ENCODE assay signal across 8 mouse cellular contexts in the genomic region with DNA sequence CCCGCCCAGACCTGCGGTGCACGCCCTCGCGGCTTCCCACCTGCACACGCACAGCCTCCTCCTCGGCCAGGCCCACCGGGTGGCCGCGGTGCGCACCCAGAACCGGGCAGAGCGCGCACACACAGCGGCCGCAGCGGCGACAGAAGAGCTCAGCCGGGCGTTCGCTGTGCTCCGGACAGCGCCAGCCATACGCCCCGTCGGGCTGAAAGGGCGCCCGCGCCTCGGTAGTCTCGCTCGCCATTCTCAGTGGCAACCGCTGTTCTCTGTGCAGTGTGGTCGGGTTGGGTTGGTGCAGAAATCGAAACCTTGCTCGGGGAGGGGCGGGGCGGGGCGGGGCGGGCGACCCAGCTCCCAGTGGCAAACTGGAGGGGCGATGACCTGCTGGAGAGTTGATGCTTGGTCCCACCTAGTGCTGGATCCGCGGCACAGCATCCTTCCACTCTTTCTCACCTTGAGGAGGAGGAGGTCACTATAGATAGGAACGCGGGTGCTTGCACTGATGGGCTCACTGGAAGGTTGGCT. TPM values are rescaled to one million over a fixed set of nuclear protein-coding genes. Genes with fewer than 3 reads are reported as not detected.
DNase-seq lines count a peak whose midpoint lies in the region; ATAC-seq and TF ChIP-seq lines count a peak whose summit lies in the region.

A gene (minus strand): TSS at position 302 of the 522 bp plus-strand sequence.

- H3K4me3 ChIP-seq in G1E (ENCODE audit: low read depth, low read length), result peak within 1 kb of the TSS; percentile 87
- H3K4me3 ChIP-seq in embryonic facial prominence, embryonic 14.5 days (ENCODE audit: low read depth, low read length), result peak within 1 kb of the TSS; percentile 52
- peak within 1 kb of the TSS; percentile 49 for H3K4me3 ChIP-seq in limb, embryonic 14.5 days (replicated peaks; ENCODE audit: low read length)
- H3K4me3 ChIP-seq in midbrain, embryonic 14.5 days (replicated peaks; ENCODE audit: low read depth, low read length), result peak within 1 kb of the TSS; percentile 36

- H3K4me1 ChIP-seq in G1E (ENCODE audit: insufficient read depth, low read depth, low read length), result peaks cover 62% of the 10 kb centered on the region
- peaks cover 9% of the 10 kb centered on the region; the same call in 1 of the 2 replicates for H3K4me1 ChIP-seq in embryonic facial prominence, embryonic 14.5 days (ENCODE audit: control insufficient read depth, insufficient read depth, low read length)
- peaks cover 8% of the 10 kb centered on the region; the same call in 1 of the 2 replicates for H3K4me1 ChIP-seq in limb, embryonic 14.5 days (ENCODE audit: control insufficient read depth, insufficient read depth, low read length)
- H3K4me1 ChIP-seq in midbrain, embryonic 14.5 days (ENCODE audit: control insufficient read depth, insufficient read depth, low read length), result 0 out of 2 replicates have a peak, but pooled peaks cover 2% of the 10 kb centered on the region

- ATAC-seq in G1E (ENCODE audit: extremely low read depth, insufficient number of reproducible peaks, low FRiP score, poor library complexity, severe bottlenecking), result peak; percentile 66; the same call in 1 of the 2 replicates
- ATAC-seq in embryonic facial prominence, embryonic 14.5 days (ENCODE audit: low read depth), result peak; percentile 61
- ATAC-seq in limb, embryonic 14.5 days (ENCODE audit: low FRiP score, low read depth), result peak; percentile 30; the same call in 1 of the 2 replicates
- ATAC-seq in midbrain, embryonic 14.5 days (ENCODE audit: low FRiP score, low TSS enrichment), result peak; percentile 37; the same call in 1 of the 2 replicates

- peak within 1 kb of the TSS; percentile 57 for H3K9ac ChIP-seq in embryonic facial prominence, embryonic 14.5 days (ENCODE audit: low read depth, low read length)
- peak within 1 kb of the TSS; percentile 52 for H3K9ac ChIP-seq in limb, embryonic 14.5 days (ENCODE audit: low read depth, low read length, severe bottlenecking)
- peak within 1 kb of the TSS; percentile 50 for H3K9ac ChIP-seq in midbrain, embryonic 14.5 days (replicated peaks; ENCODE audit: low read length)

- H3K4me2 ChIP-seq in embryonic facial prominence, embryonic 14.5 days (ENCODE audit: low read depth, low read length), result peak within 1 kb of the TSS; percentile 83
- H3K4me2 ChIP-seq in limb, embryonic 14.5 days (replicated peaks; ENCODE audit: low read depth, low read length, severe bottlenecking), result peak within 1 kb of the TSS; percentile 72
- H3K4me2 ChIP-seq in midbrain, embryonic 14.5 days (ENCODE audit: low read length), result peak within 1 kb of the TSS; percentile 60

- peaks cover 74% of the 10 kb centered on the region for H3K36me3 ChIP-seq in G1E (replicated peaks)
- H3K36me3 ChIP-seq in embryonic facial prominence, embryonic 14.5 days (ENCODE audit: control insufficient read depth, insufficient read depth, low read length), result no peaks in the 10 kb centered on the region
- H3K36me3 ChIP-seq in limb, embryonic 14.5 days (ENCODE audit: control insufficient read depth, insufficient read depth, low read length), result no peaks in the 10 kb centered on the region
- no peaks in the 10 kb centered on the region for H3K36me3 ChIP-seq in midbrain, embryonic 14.5 days (ENCODE audit: control insufficient read depth, insufficient read depth, low read length)

- WGBS in embryonic facial prominence, embryonic 14.5 days, result 1% methylated on average over 39 of the region's 46 CpGs
- 1% methylated on average over 46 of the region's 46 CpGs for WGBS in limb, embryonic 14.5 days
- under 1% methylated on average over 46 of the region's 46 CpGs for WGBS in midbrain, embryonic 14.5 days

- H3K9me3 ChIP-seq in G1E (replicated peaks), result no peaks in the 10 kb centered on the region
- H3K9me3 ChIP-seq in embryonic facial prominence, embryonic 14.5 days (ENCODE audit: control insufficient read depth, low read length), result no peaks in the 10 kb centered on the region
- H3K9me3 ChIP-seq in limb, embryonic 14.5 days (ENCODE audit: control insufficient read depth, low read length), result no peaks in the 10 kb centered on the region
- no peaks in the 10 kb centered on the region for H3K9me3 ChIP-seq in midbrain, embryonic 14.5 days (ENCODE audit: control insufficient read depth, low read length)

- DNase-seq in A20 (ENCODE audit: low read depth, low spot score) (peak; percentile 85), G1E (ENCODE audit: low spot score) (peak; percentile 85)
- peak; percentile 33 for DNase-seq in embryonic facial prominence, embryonic 14.5 days (ENCODE audit: low spot score)
- DNase-seq in heart, postnatal 4 days, result peak; percentile 39
- DNase-seq in limb, embryonic 14.5 days (ENCODE audit: low spot score), result no peak
- peak; percentile 55 for DNase-seq in midbrain, embryonic 14.5 days
- DNase-seq in thymus, postnatal 0 days (ENCODE audit: low spot score), result peak; percentile 77
- DNase-seq in urinary bladder, postnatal 4 days (ENCODE audit: low spot score in 2 of 2), result no peak

- H3K27ac ChIP-seq in embryonic facial prominence, embryonic 14.5 days (replicated peaks; ENCODE audit: low read depth, low read length), result no peak within 1 kb of the TSS
- H3K27ac ChIP-seq in limb, embryonic 14.5 days (replicated peaks; ENCODE audit: low read depth, low read length), result no peak within 1 kb of the TSS
- no peak within 1 kb of the TSS for H3K27ac ChIP-seq in midbrain, embryonic 14.5 days (replicated peaks; ENCODE audit: low read depth, low read length)

- H3K27me3 ChIP-seq in G1E (ENCODE audit: insufficient read depth, low read length), result no peaks in the 10 kb centered on the region
- H3K27me3 ChIP-seq in embryonic facial prominence, embryonic 14.5 days (replicated peaks; ENCODE audit: control insufficient read depth, insufficient read depth, low read length), result peaks cover 50% of the 10 kb centered on the region
- peaks cover 40% of the 10 kb centered on the region for H3K27me3 ChIP-seq in limb, embryonic 14.5 days (ENCODE audit: control insufficient read depth, insufficient read depth, low read length)
- peaks cover 36% of the 10 kb centered on the region for H3K27me3 ChIP-seq in midbrain, embryonic 14.5 days (ENCODE audit: control insufficient read depth, insufficient read depth, low read length)

- TF ChIP-seq POLR2A in limb, embryonic 14.5 days (IDR thresholded peaks at IDR 0.05; ENCODE audit: borderline replicate concordance, extremely low read depth, insufficient read depth, insufficient read length), result no peak

- no peak for TF ChIP-seq CTCF in G1E (IDR thresholded peaks at IDR 0.05; ENCODE audit: low read depth, low read length)

RNA-seq across cellular contexts. Expression of the gene that starts here (rescaled TPM):
- total RNA-seq in G1E (2014; fragmentation: Nextera tagmentation), result 13.0 and 18.7 TPM in 2 replicates
- total RNA-seq in G1E (2017), result 18.2 and 19.5 TPM in 2 replicates
- polyA plus RNA-seq in G1E (2012), result 25.9 and 27.2 TPM in 2 replicates
- 2.9 and 4.0 TPM in 2 replicates for polyA plus RNA-seq in embryonic facial prominence, embryonic 14.5 days (2014; fragmentation: Nextera tagmentation; extraction: Ambion mirVana)
- total RNA-seq in heart, postnatal 4 days (2021), result 1 to 10 TPM in 1 of 2 experiments, under 1 TPM in 1; 0.76 to 1.3 TPM
- 1.6 and 2.5 TPM in 2 replicates for polyA plus RNA-seq in limb, embryonic 14.5 days (2012; rRNA removed)
- polyA plus RNA-seq in limb, embryonic 14.5 days (2014; fragmentation: Nextera tagmentation; extraction: Ambion mirVana), result 2.6 and 3.3 TPM in 2 replicates
- 0.96 and 2.4 TPM in 2 replicates for polyA plus RNA-seq in midbrain, embryonic 14.5 days (2014; fragmentation: Nextera tagmentation; extraction: Ambion mirVana)
- 19.8 and 22.4 TPM in 2 replicates for polyA plus RNA-seq in thymus, postnatal 0 days (2015; fragmentation: Nextera tagmentation; extraction: Ambion mirVana)

Comparison
In these comparisons a context has a peak if more than half of its experiments do, and no peak if none do; other contexts are left out.
1. RNA of the gene that starts here (total RNA-seq): 13.0 to 19.5 TPM in G1E; 0.76 to 1.3 TPM in heart, postnatal 4 days; every median in the first group is over 4 times any median in the second.
2. DNase-seq: peak in A20 (single experiment), G1E (single experiment), embryonic facial prominence, embryonic 14.5 days (single experiment), heart, postnatal 4 days (single experiment), midbrain, embryonic 14.5 days (single experiment) and thymus, postnatal 0 days (single experiment); none in limb, embryonic 14.5 days (single experiment) and urinary bladder, postnatal 4 days (0 of 2).
3. H3K4me3 ChIP-seq: peak in every context shown above with its lines; median percentile 87 in G1E; 52 in embryonic facial prominence, embryonic 14.5 days; 49 in limb, embryonic 14.5 days; 36 in midbrain, embryonic 14.5 days.
4. Peak in every context shown above with its lines, with median percentiles within 50 percentile points of each other: ATAC-seq, H3K4me2 ChIP-seq and H3K9ac ChIP-seq.